Mouse (Mus musculus) liver, embryonic 13.5 days (tissue): ENCODE measurements at regions not wholly inside any gene's neighbourhood (a gene's known extent, or its start where the extent isn't known, plus 50 kb on each side); places are given as distances from the start of the nearest gene placed in this dataset.
A peak's percentile ranks its signal among the peaks of the same experiment; 100 is the strongest.

Experiments used
- ATAC-seq: fragments of 200-750 bp; cut with Nextera tagmentation; 2 replicates; pipeline ENCODE4 v1.8.0; 2017; ENCODE audit warnings: low read depth, mild to moderate bottlenecking, moderate number of reproducible peaks, moderate library complexity
- DNase-seq: peaks from one replicate; pipeline ENCODE4 v3.0.0; 2022
- H3K27ac ChIP-seq: fragments of 300-500 bp; sonication (generic); 2 replicates; pipeline ENCODE4 v1.5.1; 2015; ENCODE audit warnings: moderate library complexity, mild to moderate bottlenecking, inconsistent platforms
- H3K27me3 ChIP-seq: fragments of 300-500 bp; sonication (generic); 2 replicates; pipeline ENCODE4 v1.6.1; 2015; ENCODE audit warnings: mild to moderate bottlenecking, inconsistent platforms
- H3K36me3 ChIP-seq: fragments of 300-500 bp; sonication (generic); 2 replicates; pipeline ENCODE4 v1.6.1; 2015; ENCODE audit warnings: mild to moderate bottlenecking, inconsistent platforms
- H3K4me1 ChIP-seq: fragments of 300-500 bp; sonication (generic); replicated peaks from 2 replicates; pipeline ENCODE4 v1.6.1; 2015; ENCODE audit warnings: inconsistent platforms
- H3K4me2 ChIP-seq: fragments of 300-500 bp; sonication (generic); 2 replicates; pipeline ENCODE4 v1.6.1; 2015; ENCODE audit warnings: inconsistent platforms, mild to moderate bottlenecking, moderate library complexity
- H3K4me3 ChIP-seq: fragments of 300-500 bp; sonication (generic); replicated peaks from 2 replicates; pipeline ENCODE4 v1.5.1; 2015; ENCODE audit warnings: mild to moderate bottlenecking, inconsistent platforms
- H3K9ac ChIP-seq: fragments of 300-500 bp; sonication (generic); 2 replicates; pipeline ENCODE4 v1.6.1; 2015; ENCODE audit warnings: mild to moderate bottlenecking, inconsistent platforms
- H3K9me3 ChIP-seq: fragments of 300-500 bp; sonication (generic); replicated peaks from 2 replicates; pipeline ENCODE4 v1.6.1; 2016; ENCODE audit warnings: inconsistent platforms
- WGBS: fragments of 180-500 bp; shearing (Covaris S2); methylation state at CpG from one replicate; pipeline ENCODE4 v1.1.7; 2015; ENCODE audit not compliant: insufficient replicate concordance; 5-methylcytosine and 5-hydroxymethylcytosine counted together

- no peak for ATAC-seq
- H3K4me2 ChIP-seq: no peak overlapping the region
- no peaks in the 10 kb centered on the region for H3K9me3 ChIP-seq
- WGBS: 29% methylated on average over 35 of the region's 35 CpGs
- H3K9ac ChIP-seq: no peak overlapping the region
- H3K4me1 ChIP-seq: no peaks in the 10 kb centered on the region
- no peaks in the 10 kb centered on the region for H3K36me3 ChIP-seq
- no peak for DNase-seq
- no peak overlapping the region for H3K4me3 ChIP-seq
- H3K27me3 ChIP-seq: peaks cover 31% of the 10 kb centered on the region
- no peak overlapping the region for H3K27ac ChIP-seq
These were observed 78.7 kb upstream of the Mvb12b start for GRCm38 (mm10) chr2:33966389-33966983.

- WGBS: 61% methylated on average over 5 of the region's 5 CpGs
- Histone ChIP-seq H3K9ac (no peak overlapping the region), H3K4me1 (no peaks in the 10 kb centered on the region), H3K4me3 (no peak overlapping the region), H3K27me3 (peaks cover 31% of the 10 kb centered on the region), H3K36me3 (no peaks in the 10 kb centered on the region), H3K9me3 (no peaks in the 10 kb centered on the region), H3K27ac (no peak overlapping the region), H3K4me2 (no peak overlapping the region)
- no peak for ATAC-seq
- no peak for DNase-seq
These were observed 76.3 kb upstream of the Mvb12b start for GRCm38 (mm10) chr2:33964096-33964495.

- no peak for DNase-seq
- Histone ChIP-seq H3K4me1 (no peaks in the 10 kb centered on the region), H3K27ac (no peak overlapping the region), H3K4me3 (no peak overlapping the region), H3K4me2 (no peak overlapping the region), H3K36me3 (no peaks in the 10 kb centered on the region), H3K9me3 (no peaks in the 10 kb centered on the region), H3K27me3 (peaks cover 21% of the 10 kb centered on the region), H3K9ac (no peak overlapping the region)
- 64% methylated on average over 14 of the region's 14 CpGs for WGBS
- no peak for ATAC-seq
These were observed 74.8 kb upstream of the Mvb12b start for GRCm38 (mm10) chr2:33962355-33963037.

GRCm38 (mm10) chr2:33961566-33961965, 73.8 kb upstream of the Mvb12b start:
- DNase-seq (no peak), ATAC-seq (no peak)

GRCm38 (mm10) chr2:33957754-33958153, 70.0 kb upstream of the Mvb12b start:
- Histone ChIP-seq H3K4me2 (no peak overlapping the region), H3K9ac (no peak overlapping the region), H3K27ac (no peak overlapping the region), H3K27me3 (no peaks in the 10 kb centered on the region), H3K9me3 (no peaks in the 10 kb centered on the region), H3K4me3 (no peak overlapping the region), H3K36me3 (no peaks in the 10 kb centered on the region), H3K4me1 (no peaks in the 10 kb centered on the region)
- 45% methylated on average over 6 of the region's 6 CpGs for WGBS
- peak; percentile 14 for DNase-seq
- ATAC-seq: no peak

More at GRCm38 (mm10) chr2:33961566-33961965, 73.8 kb upstream of the Mvb12b start:
- H3K36me3 ChIP-seq: no peaks in the 10 kb centered on the region
- H3K9ac ChIP-seq: no peak overlapping the region
- H3K9me3 ChIP-seq: no peaks in the 10 kb centered on the region
- H3K4me3 ChIP-seq: no peak overlapping the region
- no peak overlapping the region for H3K4me2 ChIP-seq
- H3K27me3 ChIP-seq: peaks cover 12% of the 10 kb centered on the region
- no peaks in the 10 kb centered on the region for H3K4me1 ChIP-seq
- 65% methylated on average over 2 of the region's 2 CpGs for WGBS
- H3K27ac ChIP-seq: no peak overlapping the region

- no peak for ATAC-seq
- 58% methylated on average over 3 of the region's 3 CpGs for WGBS
These were observed 56.6 kb upstream of the Mvb12b start for GRCm38 (mm10) chr2:33944301-33944700.

GRCm38 (mm10) chr2:33942085-33942484, 54.3 kb upstream of the Mvb12b start:
- Histone ChIP-seq H3K9me3 (no peaks in the 10 kb centered on the region), H3K27ac (no peak overlapping the region), H3K4me3 (no peak overlapping the region), H3K4me1 (no peaks in the 10 kb centered on the region), H3K4me2 (no peak overlapping the region), H3K36me3 (no peaks in the 10 kb centered on the region), H3K27me3 (no peaks in the 10 kb centered on the region), H3K9ac (no peak overlapping the region)
- DNase-seq (no peak), ATAC-seq (no peak)
- 38% methylated on average over 2 of the region's 2 CpGs for WGBS

More at GRCm38 (mm10) chr2:33944301-33944700, 56.6 kb upstream of the Mvb12b start:
- no peaks in the 10 kb centered on the region for H3K36me3 ChIP-seq
- H3K4me1 ChIP-seq: no peaks in the 10 kb centered on the region
- no peak overlapping the region for H3K27ac ChIP-seq
- no peaks in the 10 kb centered on the region for H3K27me3 ChIP-seq
- no peak overlapping the region for H3K4me3 ChIP-seq
- no peak for DNase-seq
- no peak overlapping the region for H3K9ac ChIP-seq
- no peaks in the 10 kb centered on the region for H3K9me3 ChIP-seq
- no peak overlapping the region for H3K4me2 ChIP-seq

- no peaks in the 10 kb centered on the region for H3K27me3 ChIP-seq
- H3K36me3 ChIP-seq: no peaks in the 10 kb centered on the region
- 74% methylated on average over 11 of the region's 11 CpGs for WGBS
- H3K27ac ChIP-seq: no peak overlapping the region
- no peaks in the 10 kb centered on the region for H3K9me3 ChIP-seq
- H3K4me3 ChIP-seq: no peak overlapping the region
- H3K4me2 ChIP-seq: no peak overlapping the region
- DNase-seq (no peak), ATAC-seq (no peak)
- no peaks in the 10 kb centered on the region for H3K4me1 ChIP-seq
- no peak overlapping the region for H3K9ac ChIP-seq
These were observed 53.6 kb upstream of the Mvb12b start for GRCm38 (mm10) chr2:33941316-33941715.

GRCm38 (mm10) chr2:33939836-33940235, 52.1 kb upstream of the Mvb12b start:
- H3K9ac ChIP-seq: no peak overlapping the region
- H3K4me2 ChIP-seq: no peak overlapping the region
- 69% methylated on average over 4 of the region's 4 CpGs for WGBS
- H3K4me3 ChIP-seq: no peak overlapping the region
- H3K27ac ChIP-seq: no peak overlapping the region
- H3K27me3 ChIP-seq: no peaks in the 10 kb centered on the region
- no peaks in the 10 kb centered on the region for H3K9me3 ChIP-seq
- ATAC-seq (no peak), DNase-seq (no peak)
- no peaks in the 10 kb centered on the region for H3K36me3 ChIP-seq
- no peaks in the 10 kb centered on the region for H3K4me1 ChIP-seq
